Mouse (Mus musculus): ENCODE data around the gene Tbc1d2.

The Tbc1d2 gene

GRCm38 (mm10) chr4:46650086-46650753 is at the start of gene Tbc1d2:
Gene Tbc1d2, minus strand, starts transcription at chr4:46650209.
- peak; percentile 87 to 92 for DNase-seq (ENCODE audit: low spot score in 2 of 2)

- no peak for DNase-seq (ENCODE audit: low spot score in 2 of 2)
These were observed 46.5 kb upstream of the Tbc1d2 start for GRCm38 (mm10) chr4:46696467-46696866.

GRCm38 (mm10) chr4:46690565-46690964 is 40.6 kb upstream of the Tbc1d2 start:
- no peak for DNase-seq (ENCODE audit: low spot score in 2 of 2)

- DNase-seq (ENCODE audit: low spot score in 2 of 2): no peak
These were observed 40.0 kb upstream of the Tbc1d2 start for GRCm38 (mm10) chr4:46690023-46690420.

- peak; percentile 24 to 61 for DNase-seq (ENCODE audit: low spot score in 2 of 2)
These were observed 39.5 kb upstream of the Tbc1d2 start for GRCm38 (mm10) chr4:46689397-46690022.

- no peak for DNase-seq (ENCODE audit: low spot score in 2 of 2)
These were observed 38.3 kb upstream of the Tbc1d2 start for GRCm38 (mm10) chr4:46688213-46688832.

GRCm38 (mm10) chr4:46684160-46684559 is 34.2 kb upstream of the Tbc1d2 start:
- no peak for DNase-seq (ENCODE audit: low spot score in 2 of 2)

GRCm38 (mm10) chr4:46676646-46677045 is 26.6 kb upstream of the Tbc1d2 start:
- DNase-seq (ENCODE audit: low spot score in 2 of 2): no peak

- no peak for DNase-seq (ENCODE audit: low spot score in 2 of 2)
These were observed 26.0 kb upstream of the Tbc1d2 start for GRCm38 (mm10) chr4:46675992-46676391.

GRCm38 (mm10) chr4:46675272-46675785 is 25.3 kb upstream of the Tbc1d2 start:
- DNase-seq (ENCODE audit: low spot score in 2 of 2): no peak

- no peak for DNase-seq (ENCODE audit: low spot score in 2 of 2)
These were observed 18.6 kb upstream of the Tbc1d2 start for GRCm38 (mm10) chr4:46668620-46669019.

- no peak for DNase-seq (ENCODE audit: low spot score in 2 of 2)
These were observed 16.4 kb upstream of the Tbc1d2 start for GRCm38 (mm10) chr4:46666420-46666819.

GRCm38 (mm10) chr4:46665371-46665774 is 15.4 kb upstream of the Tbc1d2 start:
- DNase-seq (ENCODE audit: low spot score in 2 of 2): no peak

- no peak for DNase-seq (ENCODE audit: low spot score in 2 of 2)
These were observed 14.4 kb upstream of the Tbc1d2 start for GRCm38 (mm10) chr4:46664123-46665009.

- DNase-seq (ENCODE audit: low spot score in 2 of 2): no peak
These were observed 11.4 kb upstream of the Tbc1d2 start for GRCm38 (mm10) chr4:46661433-46661832.

GRCm38 (mm10) chr4:46658946-46659345 is 8.9 kb upstream of the Tbc1d2 start:
- no peak for DNase-seq (ENCODE audit: low spot score in 2 of 2)

- DNase-seq (ENCODE audit: low spot score in 2 of 2): peak; percentile 45 to 70
These were observed 7.1 kb upstream of the Tbc1d2 start for GRCm38 (mm10) chr4:46657116-46657515.

- DNase-seq (ENCODE audit: low spot score in 2 of 2): no peak
These were observed 5.9 kb upstream of the Tbc1d2 start for GRCm38 (mm10) chr4:46655956-46656355.

- no peak for DNase-seq (ENCODE audit: low spot score in 2 of 2)
These were observed 5.3 kb upstream of the Tbc1d2 start for GRCm38 (mm10) chr4:46655298-46655697.

- DNase-seq (ENCODE audit: low spot score in 2 of 2): no peak
These were observed 848 bp downstream of the Tbc1d2 start for GRCm38 (mm10) chr4:46649161-46649560.

- DNase-seq (ENCODE audit: low spot score in 2 of 2): no peak
These were observed 6.3 kb downstream of the Tbc1d2 start for GRCm38 (mm10) chr4:46643676-46644112.

All from spleen, postnatal 14 days (tissue).